Mouse (Mus musculus) spleen, adult 2 months (tissue): ENCODE results near the gene Gm17571. TPM values are rescaled to one million over a fixed set of nuclear protein-coding genes. Genes with fewer than 3 reads are reported as not detected.

Source experiments
- DNase-seq, 2 experiments: peaks; one replicate each; pipeline versions ENCODE4 v3.0.0 to v3.0.0-alpha.2; 2012 to 2021; ENCODE audit warnings: low spot score in 2 of 2, low read depth in 1 of 2
- H3K27ac ChIP-seq: fragments of 200-500 bp; 2 replicates; pipeline ENCODE4 v1.5.1; 2012; ENCODE audit warnings: low read length, inconsistent platforms; ENCODE audit not compliant: insufficient read depth
- H3K27me3 ChIP-seq: fragments of 200-500 bp; 2 replicates; pipeline ENCODE4 v1.6.1; 2012; ENCODE audit warnings: mild to moderate bottlenecking, moderate library complexity, low read length, inconsistent platforms; ENCODE audit not compliant: control insufficient read depth, insufficient read depth
- H3K36me3 ChIP-seq: fragments of 200-500 bp; 2 replicates; pipeline ENCODE4 v1.6.1; 2012; ENCODE audit warnings: mild to moderate bottlenecking, low read length, inconsistent platforms; ENCODE audit not compliant: control insufficient read depth, insufficient read depth
- H3K4me1 ChIP-seq: fragments of 200-500 bp; 2 replicates; pipeline ENCODE4 v1.6.1; 2011; ENCODE audit warnings: inconsistent platforms; ENCODE audit not compliant: control insufficient read depth, insufficient read depth, insufficient read length
- H3K4me3 ChIP-seq: fragments of 200-500 bp; 2 replicates; pipeline ENCODE4 v1.5.1; 2011; ENCODE audit warnings: mild to moderate bottlenecking, inconsistent platforms; ENCODE audit not compliant: insufficient read depth, insufficient read length; ENCODE audit errors: extremely low read depth
- CTCF ChIP-seq: fragments of 200-500 bp; IDR thresholded peaks from 2 replicates; pipeline ENCODE4 v1.5.1; 2011; ENCODE audit warnings: mild to moderate bottlenecking, inconsistent platforms; ENCODE audit not compliant: insufficient read depth, insufficient read length, insufficient replicate concordance; ENCODE audit errors: extremely low read depth
- POLR2A ChIP-seq: fragments of 200-500 bp; IDR thresholded peaks from 2 replicates; pipeline ENCODE4 v1.6.1; 2011; ENCODE audit warnings: low read depth, low read length, inconsistent platforms
- WGBS: fragments of 180-500 bp; shearing (Covaris S2); methylation state at CpG from one replicate; pipeline ENCODE4 v1.1.7; 2018; 5-methylcytosine and 5-hydroxymethylcytosine counted together
- polyA plus RNA-seq: library from polyadenylated mRNA; depleted of rRNA; stranded (reverse); fragments of >200 nt; gene quantifications from 2 replicates; pipeline ENCODE4 v1.2.3, GENCODE M21; 2012

The Gm17571 gene
- polyA plus RNA-seq, 1 experiment: not detected

DNA sequence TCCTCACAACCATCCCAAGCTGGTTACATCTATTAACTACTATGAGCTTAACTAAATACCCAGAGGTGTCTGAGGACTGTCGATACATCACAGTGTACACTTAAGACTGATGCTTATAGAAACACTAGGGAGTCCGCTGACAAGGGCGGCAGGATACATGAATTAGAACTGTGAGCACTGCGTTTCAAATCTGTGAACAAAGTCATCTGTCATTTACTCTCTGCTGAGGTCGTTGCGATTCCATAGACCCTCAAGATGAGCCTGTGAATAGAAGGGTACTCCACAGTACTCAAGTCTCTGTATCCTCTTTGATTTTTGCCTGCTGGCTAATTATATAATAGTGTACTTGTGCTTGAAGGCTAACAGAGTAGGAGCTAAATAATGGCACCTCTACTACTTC, 5.6 kb downstream of the Gm17571 start:
- no peak for DNase-seq
- H3K27me3 ChIP-seq: no peaks in the 10 kb centered on the region
- 93% methylated on average over 6 of the region's 6 CpGs for WGBS
- H3K36me3 ChIP-seq: no peaks in the 10 kb centered on the region
- no peak overlapping the region for H3K27ac ChIP-seq
- no peak overlapping the region for H3K4me3 ChIP-seq
- H3K4me1 ChIP-seq: peaks cover 3% of the 10 kb centered on the region; the same call in 1 of the 2 replicates
- TF ChIP-seq CTCF: no peak
- no peak for TF ChIP-seq POLR2A

DNA sequence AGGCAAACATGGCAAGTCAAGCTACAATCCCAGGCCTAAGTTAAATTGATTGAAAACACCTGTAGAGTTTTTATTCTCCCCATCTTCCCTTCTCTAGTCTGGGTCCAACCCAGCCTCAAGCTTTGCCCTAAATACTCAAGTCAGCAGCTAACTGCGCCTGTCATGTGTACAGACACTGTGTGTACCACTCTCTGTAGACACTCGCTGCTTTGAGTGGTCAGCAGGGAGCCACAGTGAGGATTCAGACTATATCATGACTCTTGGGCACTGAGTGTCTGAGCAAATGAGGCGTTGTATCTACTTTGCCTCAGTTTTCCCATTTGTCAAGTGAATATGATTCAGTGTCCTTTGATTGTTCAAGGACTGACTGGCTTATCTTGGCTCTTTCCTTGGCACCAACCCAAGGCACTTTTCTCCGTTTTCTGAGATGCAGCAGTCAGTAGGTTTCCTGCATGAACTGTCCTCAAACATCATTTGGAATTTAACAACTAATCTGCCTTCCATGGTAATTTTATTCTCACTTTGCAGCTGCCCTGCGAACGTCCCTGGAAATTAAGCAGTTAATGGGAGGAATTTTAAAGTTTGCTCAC, 13.0 kb downstream of the Gm17571 start:
- Histone ChIP-seq H3K4me1 (peaks cover 6% of the 10 kb centered on the region), H3K27ac (no peak overlapping the region), H3K27me3 (no peaks in the 10 kb centered on the region), H3K36me3 (no peaks in the 10 kb centered on the region), H3K4me3 (no peak overlapping the region)
- 89% methylated on average over 6 of the region's 6 CpGs for WGBS
- DNase-seq: no peak
- TF ChIP-seq CTCF: no peak
- TF ChIP-seq POLR2A: no peak

DNA sequence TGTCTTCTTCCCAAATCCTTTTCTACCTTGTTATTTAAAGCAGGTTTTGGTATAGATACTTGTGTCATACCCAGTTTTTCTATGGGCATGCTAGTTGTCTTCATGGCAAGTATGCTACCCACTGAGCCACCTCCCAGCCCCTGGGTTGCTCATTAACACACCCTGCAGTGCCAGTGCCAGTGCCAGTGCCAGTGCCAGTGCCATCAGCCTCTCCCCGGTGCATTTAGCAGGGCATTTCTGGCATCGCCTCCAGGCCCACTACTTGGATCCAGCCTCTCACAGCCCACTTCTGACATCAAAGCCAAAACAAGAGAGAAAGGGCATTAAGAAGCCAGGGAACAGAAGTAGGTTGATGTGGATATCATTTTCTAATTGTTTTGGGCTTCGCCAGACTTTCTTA, 14.9 kb downstream of the Gm17571 start:
- TF ChIP-seq CTCF: no peak
- Histone ChIP-seq H3K4me1 (peaks cover 8% of the 10 kb centered on the region), H3K4me3 (no peak overlapping the region), H3K36me3 (no peaks in the 10 kb centered on the region), H3K27me3 (no peaks in the 10 kb centered on the region), H3K27ac (no peak overlapping the region)
- no peak for DNase-seq
- 95% methylated on average over 3 of the region's 3 CpGs for WGBS

DNA sequence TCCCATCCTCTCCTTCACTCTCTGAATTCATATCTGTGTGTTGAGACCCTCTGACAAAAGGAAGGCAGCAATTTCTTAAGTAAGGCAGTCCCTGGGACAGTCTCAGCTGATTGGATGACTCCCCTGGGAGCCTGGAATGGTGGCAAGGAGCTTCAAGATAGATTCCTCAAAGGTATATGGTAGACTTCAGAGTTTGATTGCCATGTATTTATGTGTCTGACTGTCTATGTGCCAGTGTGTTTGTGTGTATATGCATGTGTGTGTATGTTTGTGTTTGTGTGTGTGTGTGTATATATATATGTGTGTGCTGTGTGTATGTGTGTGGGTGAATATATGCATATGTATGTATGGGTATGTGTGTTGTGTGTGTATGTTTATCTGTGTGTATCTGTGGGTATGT, 15.8 kb downstream of the Gm17571 start:
- Histone ChIP-seq H3K27me3 (no peaks in the 10 kb centered on the region), H3K4me1 (peaks cover 8% of the 10 kb centered on the region), H3K4me3 (no peak overlapping the region), H3K27ac (no peak overlapping the region), H3K36me3 (no peaks in the 10 kb centered on the region)
- no peak for DNase-seq
- TF ChIP-seq POLR2A: no peak
- no peak for TF ChIP-seq CTCF

DNA sequence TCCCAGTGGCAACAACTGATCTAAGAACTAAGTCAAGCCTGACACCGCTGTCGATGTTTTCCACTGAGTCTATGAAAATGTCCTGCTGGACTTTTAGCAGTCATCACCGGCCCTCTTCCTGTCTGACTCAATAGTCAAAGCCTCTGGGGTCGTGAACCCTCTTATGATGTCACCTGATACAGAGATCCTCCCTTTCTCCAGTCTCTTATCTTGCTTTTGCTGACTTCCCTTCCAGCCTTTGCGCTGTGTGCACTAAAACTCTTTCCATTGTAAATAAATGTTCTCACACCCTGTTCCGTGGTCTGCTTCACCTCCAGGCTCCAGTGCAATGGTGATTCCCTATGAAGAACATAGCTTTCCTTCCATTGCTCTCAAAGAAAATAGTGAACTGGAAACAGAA, 16.3 kb downstream of the Gm17571 start:
- Histone ChIP-seq H3K4me1 (peaks cover 8% of the 10 kb centered on the region), H3K36me3 (no peaks in the 10 kb centered on the region), H3K27ac (no peak overlapping the region), H3K4me3 (no peak overlapping the region), H3K27me3 (no peaks in the 10 kb centered on the region)
- 65% methylated on average over 6 of the region's 6 CpGs for WGBS
- TF ChIP-seq CTCF (no peak), POLR2A (no peak)
- no peak for DNase-seq

DNA sequence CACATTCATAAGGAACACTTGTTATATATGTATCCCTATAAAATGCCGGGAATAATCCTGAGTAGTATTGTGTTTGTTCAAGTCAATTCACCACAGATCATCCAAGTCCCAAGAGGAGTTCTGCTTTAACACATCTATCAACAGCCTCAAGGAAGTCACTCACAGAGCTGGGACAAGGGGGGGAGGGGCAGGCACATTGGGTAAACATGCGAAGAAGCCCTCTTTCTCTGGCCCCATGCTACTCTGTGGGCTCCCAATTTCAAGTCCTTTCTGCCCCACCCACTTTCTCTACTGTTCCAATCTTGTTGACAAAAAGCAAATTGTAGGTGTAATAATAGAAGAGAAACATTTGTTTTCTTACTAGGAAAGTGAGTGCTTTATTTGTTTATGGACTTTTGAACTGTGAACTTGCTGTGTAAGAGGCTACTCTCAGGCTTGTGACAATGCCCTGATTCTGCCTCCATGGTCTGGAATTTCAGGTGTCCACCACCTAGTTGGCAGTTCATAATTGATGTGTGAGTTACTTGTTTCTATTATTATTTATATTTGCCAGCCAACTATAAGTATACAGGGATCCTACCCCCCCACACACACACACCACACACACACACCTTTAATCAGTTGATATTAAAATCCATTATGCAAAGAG, 17.0 kb downstream of the Gm17571 start:
- TF ChIP-seq POLR2A (no peak), CTCF (no peak)
- Histone ChIP-seq H3K27me3 (no peaks in the 10 kb centered on the region), H3K4me3 (no peak overlapping the region), H3K27ac (no peak overlapping the region), H3K36me3 (no peaks in the 10 kb centered on the region), H3K4me1 (peaks cover 10% of the 10 kb centered on the region)
- 85% methylated on average over 2 of the region's 2 CpGs for WGBS
- DNase-seq: no peak

DNA sequence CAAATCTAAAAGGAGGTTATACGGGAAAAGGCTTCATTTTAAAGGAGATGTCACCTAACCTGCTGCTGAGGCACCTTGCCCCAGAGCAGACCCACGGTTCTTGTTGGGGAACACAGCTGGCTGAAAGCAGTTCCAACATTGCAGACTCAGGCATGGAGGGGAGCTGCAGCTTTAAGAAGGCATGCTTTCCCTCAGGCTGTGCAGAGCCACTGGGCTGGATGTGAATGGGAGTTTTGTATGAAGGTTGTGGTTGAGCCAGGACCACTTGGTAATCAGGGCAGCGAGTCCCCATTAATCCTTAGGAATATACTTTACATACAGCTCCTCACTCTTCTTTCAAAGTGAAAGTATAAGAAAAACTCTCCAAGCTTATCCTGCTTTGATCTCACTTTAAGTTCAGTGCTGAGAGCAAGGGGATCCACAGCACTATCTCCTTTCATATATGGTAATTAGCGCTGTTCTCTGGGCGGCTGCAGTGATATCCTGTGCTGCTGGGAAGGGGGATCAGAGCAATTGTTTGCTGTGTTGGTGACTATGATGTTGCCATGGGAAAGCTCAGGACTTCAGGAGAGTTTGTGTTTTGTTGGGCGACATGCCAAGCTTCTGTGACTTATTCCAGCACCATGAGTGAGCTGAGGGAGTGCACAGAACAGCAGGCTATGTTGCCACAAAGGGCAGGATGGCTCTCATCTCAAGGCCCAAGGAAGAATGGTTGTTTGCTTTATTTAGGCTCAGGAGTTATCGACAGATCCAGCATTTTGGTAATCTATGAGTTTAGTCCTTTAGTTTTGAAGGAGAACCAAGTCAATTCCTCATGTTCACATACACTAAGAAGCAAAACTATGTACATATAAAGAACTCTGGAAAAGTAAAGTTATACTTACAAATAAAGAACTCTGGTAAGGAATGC, 21.3 kb downstream of the Gm17571 start:
- no peak for DNase-seq
- TF ChIP-seq POLR2A: no peak
- TF ChIP-seq CTCF: no peak
- Histone ChIP-seq H3K4me3 (no peak overlapping the region), H3K4me1 (peaks cover 10% of the 10 kb centered on the region), H3K36me3 (no peaks in the 10 kb centered on the region), H3K27me3 (no peaks in the 10 kb centered on the region), H3K27ac (peak overlapping the region; percentile 32; the same call in 1 of the 2 replicates)
- 69% methylated on average over 7 of the region's 7 CpGs for WGBS
